Mouse (Mus musculus): ENCODE measurements around the gene Gm49388. TPM values are rescaled to one million over a fixed set of nuclear protein-coding genes. Genes with fewer than 3 reads are reported as not detected.

Gene Gm49388
- polyA plus RNA-seq, 1 experiment from 2014 or later = 0.26 TPM

DNA sequence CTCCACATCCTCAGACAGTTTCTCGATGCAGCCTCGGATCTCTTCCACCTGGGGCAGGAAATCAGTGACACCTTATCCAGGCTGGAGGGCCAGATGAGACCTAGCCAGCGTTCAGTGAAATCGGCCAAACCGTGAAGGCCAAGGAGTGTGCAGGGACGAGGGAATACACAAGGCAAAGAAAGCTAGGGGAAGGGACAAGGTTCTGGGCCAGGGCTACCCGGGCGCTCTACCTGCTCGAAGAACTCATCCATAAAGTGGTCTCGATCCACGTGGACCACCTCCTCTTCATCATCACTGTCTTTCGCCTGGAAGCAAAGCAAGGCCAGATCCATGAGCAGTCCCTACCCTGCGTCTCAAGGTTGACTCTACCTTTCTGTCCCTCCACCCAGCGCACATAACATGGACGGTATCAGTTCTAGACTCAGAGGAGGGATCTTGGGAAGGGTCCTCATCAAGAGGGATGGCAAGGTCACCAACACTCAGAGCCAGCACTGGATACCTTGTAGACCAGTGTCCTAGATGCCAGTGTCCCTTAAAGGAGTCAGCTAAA lies 29.8 kb downstream of the Gm49388 start:
- ATAC-seq (no peak), DNase-seq (no peak)
- Histone ChIP-seq H3K4me3 (ENCODE audit: low read depth, low read length) (no peak overlapping the region), H3K4me1 (ENCODE audit: insufficient read depth) (peaks cover 15% of the 10 kb centered on the region), H3K9me3 (ENCODE audit: low read length) (no peaks in the 10 kb centered on the region), H3K4me2 (ENCODE audit: low read depth, low read length) (peak overlapping the region; percentile 50), H3K27ac (ENCODE audit: low read depth) (peak overlapping the region; percentile 97), H3K9ac (replicated peaks) (peak overlapping the region; percentile 16; the same call in 1 of the 2 replicates), H3K27me3 (ENCODE audit: insufficient read depth, low read length) (no peaks in the 10 kb centered on the region), H3K36me3 (replicated peaks; ENCODE audit: insufficient read depth, low read length) (no peaks in the 10 kb centered on the region)
- WGBS (ENCODE audit: insufficient replicate concordance) = 75% methylated on average over 15 of the region's 15 CpGs
- no peak for TF ChIP-seq EP300 (IDR thresholded peaks at IDR 0.05; ENCODE audit: low read depth)
- TF ChIP-seq CTCF (IDR thresholded peaks at IDR 0.05; ENCODE audit: low read depth) = no peak

DNA sequence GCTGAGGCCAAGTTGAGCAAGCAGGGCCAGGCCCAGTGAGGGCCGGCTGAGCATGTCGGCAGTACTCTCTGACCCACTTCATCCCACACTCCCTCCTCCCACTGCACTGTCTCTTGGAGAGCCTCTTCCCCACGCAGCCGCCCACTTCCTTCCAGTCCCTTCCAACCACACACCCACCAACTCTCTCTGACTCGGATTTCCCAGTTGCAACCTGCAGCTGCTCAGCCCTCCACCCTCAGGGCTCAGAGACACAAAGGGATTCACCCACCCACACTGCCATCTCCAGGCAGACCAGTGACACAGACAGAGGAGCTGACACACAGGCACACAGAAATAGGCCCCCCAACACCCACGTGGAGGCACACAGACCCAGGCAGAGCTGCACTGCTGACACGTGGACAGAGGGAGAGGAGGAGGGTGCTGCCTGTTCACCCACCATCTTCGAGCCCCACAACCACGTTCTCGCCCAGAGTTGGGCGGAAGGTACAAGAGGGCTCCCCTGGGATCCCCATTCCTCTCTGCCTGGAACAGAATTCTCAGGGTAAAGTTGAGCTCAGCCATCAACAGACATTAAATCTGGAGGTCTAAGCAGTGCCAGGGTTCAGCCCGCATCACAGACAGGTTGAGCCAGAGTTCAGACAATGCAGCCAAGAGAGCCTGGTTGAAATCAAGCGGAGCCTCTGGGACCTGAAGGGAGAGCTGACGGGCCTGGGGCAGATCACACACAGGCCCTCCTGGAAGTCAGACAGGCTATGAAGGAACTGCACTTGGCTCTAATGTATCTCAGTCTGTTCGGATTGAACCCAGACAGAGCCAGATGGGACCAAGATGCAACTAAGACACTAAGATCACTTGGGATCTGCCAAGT lies 30.8 kb downstream of the Gm49388 start:
- peak; percentile 62 for DNase-seq
- Histone ChIP-seq H3K9ac (replicated peaks) (peak overlapping the region; percentile 41), H3K9me3 (ENCODE audit: low read length) (no peaks in the 10 kb centered on the region), H3K36me3 (replicated peaks; ENCODE audit: insufficient read depth, low read length) (no peaks in the 10 kb centered on the region), H3K4me2 (ENCODE audit: low read depth, low read length) (peak overlapping the region; percentile 38), H3K4me3 (ENCODE audit: low read depth, low read length) (no peak overlapping the region), H3K27me3 (ENCODE audit: insufficient read depth, low read length) (no peaks in the 10 kb centered on the region), H3K4me1 (ENCODE audit: insufficient read depth) (peaks cover 13% of the 10 kb centered on the region), H3K27ac (ENCODE audit: low read depth) (peak overlapping the region; percentile 97)
- ATAC-seq = peak; percentile 51
- TF ChIP-seq EP300 (IDR thresholded peaks at IDR 0.05; ENCODE audit: low read depth) (no peak), CTCF (IDR thresholded peaks at IDR 0.05; ENCODE audit: low read depth) (peak; percentile 78)
- WGBS (ENCODE audit: insufficient replicate concordance) = 40% methylated on average over 15 of the region's 15 CpGs

DNA sequence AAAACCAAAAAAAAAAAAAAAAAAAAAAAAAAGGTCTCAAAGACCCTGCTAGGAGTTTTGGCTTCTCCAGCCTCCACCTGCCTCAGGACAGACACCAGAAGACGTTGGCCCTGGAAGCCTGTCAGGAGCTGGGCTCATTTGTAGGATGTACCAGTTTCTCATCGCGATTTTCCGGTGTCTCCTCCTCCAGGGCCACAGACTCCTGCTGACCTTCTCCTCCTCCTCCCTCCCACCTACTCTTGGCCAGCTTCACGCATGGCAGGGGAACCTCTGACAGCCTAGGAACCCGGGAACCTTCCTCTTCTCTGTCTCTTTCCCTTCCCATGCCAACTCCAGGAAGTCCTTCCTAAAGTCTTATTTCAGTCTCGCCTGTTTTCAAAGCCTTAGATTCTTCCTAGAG lies 31.6 kb downstream of the Gm49388 start:
- Histone ChIP-seq H3K4me1 (ENCODE audit: insufficient read depth) (peaks cover 13% of the 10 kb centered on the region), H3K36me3 (replicated peaks; ENCODE audit: insufficient read depth, low read length) (no peaks in the 10 kb centered on the region), H3K4me2 (ENCODE audit: low read depth, low read length) (no peak overlapping the region), H3K9ac (replicated peaks) (no peak overlapping the region), H3K27me3 (ENCODE audit: insufficient read depth, low read length) (no peaks in the 10 kb centered on the region), H3K27ac (ENCODE audit: low read depth) (no peak overlapping the region), H3K9me3 (ENCODE audit: low read length) (no peaks in the 10 kb centered on the region), H3K4me3 (ENCODE audit: low read depth, low read length) (no peak overlapping the region)
- no peak for ATAC-seq
- DNase-seq = no peak
- TF ChIP-seq CTCF (IDR thresholded peaks at IDR 0.05; ENCODE audit: low read depth) (no peak), EP300 (IDR thresholded peaks at IDR 0.05; ENCODE audit: low read depth) (no peak)
- WGBS (ENCODE audit: insufficient replicate concordance) = 67% methylated on average over 7 of the region's 7 CpGs

DNA sequence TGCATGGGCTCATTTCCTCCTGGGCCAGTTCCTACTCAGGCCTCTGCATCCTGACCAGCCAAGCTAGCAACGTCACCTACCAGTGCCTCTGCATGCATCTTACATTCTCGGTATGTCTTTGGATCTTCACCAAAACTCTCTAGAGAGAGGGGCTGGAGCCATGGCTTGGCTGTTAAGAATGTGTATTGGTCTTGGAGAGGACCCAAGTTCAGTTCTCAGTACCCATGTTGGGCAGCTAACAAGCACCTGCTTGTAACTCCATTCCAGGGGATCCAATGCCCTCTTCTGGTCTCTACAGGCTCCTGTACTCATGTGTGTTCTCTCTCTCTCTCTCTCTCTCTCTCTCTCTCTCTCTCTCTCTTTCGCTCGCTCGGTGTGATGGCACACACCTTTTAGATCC lies 32.4 kb downstream of the Gm49388 start:
- DNase-seq = no peak
- no peak for ATAC-seq
- TF ChIP-seq EP300 (IDR thresholded peaks at IDR 0.05; ENCODE audit: low read depth) = no peak
- TF ChIP-seq CTCF (IDR thresholded peaks at IDR 0.05; ENCODE audit: low read depth) = no peak
- Histone ChIP-seq H3K9ac (replicated peaks) (no peak overlapping the region), H3K4me1 (ENCODE audit: insufficient read depth) (peaks cover 13% of the 10 kb centered on the region), H3K4me2 (ENCODE audit: low read depth, low read length) (no peak overlapping the region), H3K9me3 (ENCODE audit: low read length) (no peaks in the 10 kb centered on the region), H3K27ac (ENCODE audit: low read depth) (no peak overlapping the region), H3K27me3 (ENCODE audit: insufficient read depth, low read length) (no peaks in the 10 kb centered on the region), H3K36me3 (replicated peaks; ENCODE audit: insufficient read depth, low read length) (no peaks in the 10 kb centered on the region), H3K4me3 (ENCODE audit: low read depth, low read length) (no peak overlapping the region)
- WGBS (ENCODE audit: insufficient replicate concordance) = 85% methylated on average over 5 of the region's 5 CpGs

DNA sequence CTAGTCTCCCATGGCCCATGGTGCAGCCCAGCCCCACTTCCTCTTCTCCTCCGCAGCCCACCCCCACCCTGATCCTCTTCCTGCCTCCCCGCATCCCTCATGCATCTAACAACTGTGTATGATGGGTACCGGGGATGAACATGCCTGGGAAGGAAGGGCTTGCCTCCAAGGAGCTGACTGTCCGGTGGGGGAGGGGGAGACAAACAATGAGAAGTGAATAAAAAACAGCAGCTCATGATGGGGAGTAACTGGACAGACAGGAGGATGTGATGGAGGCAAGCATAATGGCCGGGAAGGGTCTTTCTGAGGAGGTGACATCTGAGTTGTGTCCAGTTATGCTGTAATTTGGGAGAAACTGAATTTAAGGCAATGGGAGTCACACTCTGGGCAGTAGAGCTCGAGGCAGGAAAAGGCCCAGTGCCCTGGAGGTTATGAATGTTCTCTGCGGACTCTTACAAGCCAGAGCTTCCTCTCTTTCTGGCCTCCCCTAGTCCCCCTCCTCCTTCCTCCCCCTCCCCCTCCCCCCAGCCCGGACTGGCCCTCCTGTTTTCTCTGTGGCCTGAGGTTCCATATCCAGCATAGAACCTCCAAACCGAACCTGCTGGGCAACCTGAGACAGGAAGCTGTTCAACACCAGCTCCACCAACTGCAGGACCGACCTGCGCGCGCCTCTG lies 35.6 kb downstream of the Gm49388 start:
- Histone ChIP-seq H3K4me1 (ENCODE audit: insufficient read depth) (peaks cover 3% of the 10 kb centered on the region; the same call in 1 of the 2 replicates), H3K9ac (replicated peaks) (no peak overlapping the region), H3K27ac (ENCODE audit: low read depth) (no peak overlapping the region), H3K4me2 (ENCODE audit: low read depth, low read length) (no peak overlapping the region), H3K9me3 (ENCODE audit: low read length) (no peaks in the 10 kb centered on the region), H3K27me3 (ENCODE audit: insufficient read depth, low read length) (peaks cover 5% of the 10 kb centered on the region; the same call in 1 of the 2 replicates), H3K36me3 (replicated peaks; ENCODE audit: insufficient read depth, low read length) (no peaks in the 10 kb centered on the region), H3K4me3 (ENCODE audit: low read depth, low read length) (no peak overlapping the region)
- WGBS (ENCODE audit: insufficient replicate concordance) = 36% methylated on average over 13 of the region's 13 CpGs
- ATAC-seq (no peak), DNase-seq (no peak)
- no peak for TF ChIP-seq EP300 (IDR thresholded peaks at IDR 0.05; ENCODE audit: low read depth)
- TF ChIP-seq CTCF (IDR thresholded peaks at IDR 0.05; ENCODE audit: low read depth) = no peak

DNA sequence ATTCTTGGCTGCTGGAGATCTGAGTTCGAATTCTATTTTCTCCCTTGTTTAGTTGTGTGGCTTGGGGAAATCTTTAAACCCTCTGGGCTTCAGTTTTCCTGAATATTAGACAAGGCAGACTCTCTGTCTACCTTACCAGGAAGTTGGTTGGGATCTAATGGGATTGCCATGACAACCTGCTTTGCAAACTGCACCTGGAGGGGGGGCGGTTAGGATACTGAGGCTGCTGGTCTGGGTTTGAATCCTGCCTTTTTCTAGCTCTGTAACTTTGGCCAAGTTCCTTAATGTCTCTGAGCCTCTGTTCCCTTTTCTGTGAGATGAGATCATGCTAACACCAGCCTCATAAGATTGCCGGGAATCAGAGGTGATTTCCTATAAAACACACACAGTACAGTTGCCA lies 37.1 kb downstream of the Gm49388 start:
- H3K27me3 ChIP-seq (ENCODE audit: insufficient read depth, low read length) = peaks cover 5% of the 10 kb centered on the region; the same call in 1 of the 2 replicates
- no peak overlapping the region for H3K4me2 ChIP-seq (ENCODE audit: low read depth, low read length)
- no peak overlapping the region for H3K27ac ChIP-seq (ENCODE audit: low read depth)
- no peaks in the 10 kb centered on the region for H3K9me3 ChIP-seq (ENCODE audit: low read length)
- no peak for DNase-seq
- ATAC-seq = no peak
- H3K9ac ChIP-seq (replicated peaks) = no peak overlapping the region
- H3K4me3 ChIP-seq (ENCODE audit: low read depth, low read length) = no peak overlapping the region
- H3K4me1 ChIP-seq (ENCODE audit: insufficient read depth) = no peaks in the 10 kb centered on the region
- WGBS (ENCODE audit: insufficient replicate concordance) = 69% methylated on average over 3 of the region's 3 CpGs
- no peaks in the 10 kb centered on the region for H3K36me3 ChIP-seq (replicated peaks; ENCODE audit: insufficient read depth, low read length)
- TF ChIP-seq CTCF (IDR thresholded peaks at IDR 0.05; ENCODE audit: low read depth) (no peak), EP300 (IDR thresholded peaks at IDR 0.05; ENCODE audit: low read depth) (no peak)

All from liver, postnatal 0 days (tissue).